Mouse (Mus musculus): Measurements from ENCODE around the gene Mrpl12.

GRCm38 (mm10) chr11:120453306-120453705, 31.1 kb upstream of the Mrpl12 start, which contains the start of gene Pde6g:
- TF ChIP-seq POLR2A (IDR thresholded peaks at IDR 0.05; ENCODE audit: insufficient read length, low read depth) = no peak
- TF ChIP-seq POLR2AphosphoS2 (IDR thresholded peaks at IDR 0.05; ENCODE audit: insufficient read length, low read depth) = no peak
